Mouse (Mus musculus) E14TG2a.4 (cell line): ENCODE measurements around the gene Carnmt1.

Source experiments
- CTCF ChIP-seq: conservative IDR thresholded peaks from 2 replicates; pipeline ENCODE4 v1.5.1; 2014; ENCODE audit warnings: low read length
- NANOG ChIP-seq: IDR thresholded peaks from 2 replicates; pipeline ENCODE4 v1.6.1; 2014; ENCODE audit warnings: borderline replicate concordance, low read length, mixed read lengths
- POU5F1 ChIP-seq: IDR thresholded peaks from 2 replicates; pipeline ENCODE4 v1.6.1; 2014; ENCODE audit warnings: low read length, borderline replicate concordance

- TF ChIP-seq CTCF (no peak), NANOG (no peak), POU5F1 (no peak)
Measured at GRCm38 (mm10) chr19:18653058-18653457, 17.5 kb upstream of the Carnmt1 start.
